Mouse (Mus musculus) testis, adult 2 months (tissue): ENCODE measurements around the gene Tuba3a.

Experiments used
- CTCF ChIP-seq: fragments of 200-500 bp; IDR thresholded peaks from 2 replicates; pipeline ENCODE4 v1.5.1; 2012; ENCODE audit warnings: low read depth, mild to moderate bottlenecking, inconsistent platforms, low read length, moderate library complexity; ENCODE audit not compliant: control insufficient read depth, insufficient read depth, insufficient replicate concordance
- POLR2A ChIP-seq: fragments of 200-500 bp; IDR thresholded peaks from 2 replicates; pipeline ENCODE4 v1.6.1; 2012; ENCODE audit warnings: low read depth, mild to moderate bottlenecking, inconsistent platforms, low read length, moderate library complexity; ENCODE audit not compliant: control insufficient read depth

- TF ChIP-seq CTCF (no peak), POLR2A (no peak)
Measured at GRCm38 (mm10) chr6:125314231-125314563, 28.4 kb upstream of the Tuba3a start.
